Mouse (Mus musculus) monocyte, adult 2 months (primary cell): ENCODE results near the gene Meaf6.

ENCODE experiments used
- DNase-seq, 2 experiments: peaks; one replicate each; pipeline ENCODE4 v3.0.0; 2022; ENCODE audit warnings: low spot score in 2 of 2, low read depth in 1 of 2

The Meaf6 gene

DNA sequence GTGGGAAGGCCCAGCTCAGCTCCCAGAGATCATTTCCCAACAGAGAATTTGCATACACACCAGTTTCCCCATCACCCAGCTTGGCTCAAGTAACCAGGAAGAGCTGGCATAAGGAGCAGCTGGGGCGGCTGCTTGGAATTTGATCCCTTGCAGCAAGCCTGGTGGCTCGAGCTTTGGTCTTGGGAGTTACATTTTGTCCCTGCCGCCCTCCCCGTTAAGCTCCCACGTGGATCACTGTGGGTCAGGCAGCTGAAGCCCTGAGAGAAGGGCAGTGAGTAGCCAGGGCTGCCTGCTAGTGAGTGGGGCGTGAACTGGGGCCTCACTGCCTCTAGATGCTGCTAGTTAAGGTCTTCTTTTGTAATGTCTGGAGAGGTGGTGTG lies 30.8 kb downstream of the Meaf6 start:
- DNase-seq, result no peak

DNA sequence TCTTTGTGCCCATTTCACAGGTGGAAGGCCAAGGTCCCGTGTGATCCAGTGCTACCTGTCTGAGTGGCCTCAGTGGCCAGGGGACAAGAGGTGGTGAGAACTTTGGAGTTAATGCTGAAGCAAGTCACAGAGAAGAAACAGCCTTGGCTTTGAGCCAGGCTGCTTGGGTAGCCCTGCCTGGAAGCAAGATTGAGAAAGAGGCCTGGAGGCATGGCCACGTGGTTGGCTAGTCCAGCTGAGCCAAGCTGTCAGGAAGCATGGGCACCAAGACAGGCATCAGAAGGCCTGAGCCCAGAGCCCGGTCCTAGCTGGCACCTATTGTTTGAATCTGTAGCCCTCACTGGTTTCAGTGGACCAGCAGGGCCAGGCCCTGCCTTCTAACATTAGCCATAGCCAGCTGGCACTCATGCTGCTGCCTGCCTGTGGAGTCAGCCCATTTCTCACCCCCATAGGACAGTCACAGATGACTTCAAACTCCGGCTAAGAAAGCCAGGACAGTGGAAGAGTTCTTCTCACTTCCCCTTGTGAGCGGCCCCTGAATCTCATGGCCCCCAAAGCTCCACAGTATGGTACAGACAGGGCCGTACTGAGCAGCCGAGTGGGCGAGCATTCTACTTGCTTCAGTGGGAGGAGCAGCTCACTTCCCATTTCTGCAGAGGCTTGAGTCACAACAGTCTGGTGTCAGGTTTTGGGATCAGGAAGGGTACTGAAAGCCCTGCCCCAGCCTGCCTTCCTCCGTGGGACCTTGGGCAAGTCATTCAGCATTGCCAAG lies 31.3 kb downstream of the Meaf6 start:
- DNase-seq, result peak; percentile 80 to 83

DNA sequence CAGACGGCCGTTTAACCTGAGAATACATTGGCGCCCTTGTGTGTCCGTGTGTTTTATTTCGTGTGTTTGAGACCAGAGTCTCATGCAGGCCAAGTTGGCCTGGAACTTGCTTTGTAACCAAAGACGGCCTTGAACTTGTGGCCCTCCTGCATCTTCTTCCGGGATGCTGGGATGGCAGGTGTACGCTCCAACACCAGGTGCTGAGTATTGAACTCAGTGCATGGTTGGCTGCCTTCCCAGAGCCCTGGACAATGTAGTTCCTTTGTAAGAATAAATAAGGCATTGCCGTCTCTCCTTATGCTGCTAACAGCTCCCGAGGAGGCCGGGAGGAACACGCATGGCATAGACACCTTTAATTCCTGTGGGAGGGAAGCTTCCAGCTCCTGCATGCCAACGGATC lies 32.0 kb downstream of the Meaf6 start:
- DNase-seq, result no peak

DNA sequence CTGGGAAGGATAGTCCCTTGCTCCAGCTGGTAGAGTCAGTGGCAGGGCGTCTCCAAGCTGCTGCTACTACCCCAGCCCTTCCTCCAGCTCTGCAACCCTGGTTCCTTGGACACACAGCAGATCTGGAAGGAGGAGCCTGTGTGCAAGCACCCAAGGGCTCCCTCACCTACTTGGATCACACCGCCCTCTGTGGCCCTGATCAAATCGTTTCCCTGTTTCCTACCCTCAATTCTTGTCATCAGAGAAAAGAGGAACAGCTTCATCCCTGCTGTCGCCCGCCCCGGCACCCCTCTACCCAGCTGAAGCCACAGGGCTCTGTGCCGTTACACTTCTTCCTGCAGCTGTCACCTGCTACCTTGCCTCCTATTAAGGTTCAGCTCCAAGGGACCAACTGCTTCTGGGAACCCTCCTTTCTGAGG lies 33.0 kb downstream of the Meaf6 start:
- DNase-seq, result peak in 1 of 2 experiments; percentile 70

DNA sequence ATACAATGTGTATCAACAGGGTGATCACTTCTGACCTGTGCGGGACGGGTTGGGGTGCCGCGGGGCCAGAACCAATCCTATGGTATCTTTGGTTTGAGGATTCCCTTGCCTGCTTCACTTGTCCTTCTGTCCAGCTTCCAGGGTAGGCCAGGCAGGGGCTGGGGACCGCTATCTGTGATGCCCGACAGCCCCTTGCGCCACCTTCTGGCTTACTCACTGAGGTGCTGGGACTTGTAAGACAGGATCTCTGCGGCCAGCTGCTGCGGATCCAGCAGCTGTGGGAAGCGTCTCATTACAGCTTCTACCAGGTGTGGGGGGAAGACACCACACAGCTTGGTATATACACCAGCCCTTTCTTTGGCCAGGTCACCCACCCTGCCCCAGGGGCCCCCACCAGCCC lies 34.1 kb downstream of the Meaf6 start:
- DNase-seq, result no peak

DNA sequence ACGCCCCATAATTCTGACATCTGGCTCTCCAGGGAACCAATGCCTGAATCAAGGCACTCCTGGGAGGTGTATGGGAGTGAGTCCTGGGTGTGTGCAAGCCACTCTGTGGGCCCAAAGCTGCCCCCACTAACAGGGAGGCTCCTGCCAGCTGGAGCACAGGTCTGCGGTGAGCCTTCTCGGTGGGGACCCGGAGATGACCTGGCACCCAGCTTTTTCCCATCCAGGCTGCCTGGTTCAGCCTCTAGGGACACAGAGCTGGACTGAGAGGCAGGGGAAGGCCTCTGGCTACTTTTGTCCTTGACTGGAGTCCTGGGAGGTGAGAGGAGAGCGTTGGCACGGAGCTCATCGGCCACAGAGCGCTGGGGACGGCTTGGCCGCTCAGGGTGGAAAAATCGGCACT lies 34.8 kb downstream of the Meaf6 start:
- DNase-seq, result no peak

DNA sequence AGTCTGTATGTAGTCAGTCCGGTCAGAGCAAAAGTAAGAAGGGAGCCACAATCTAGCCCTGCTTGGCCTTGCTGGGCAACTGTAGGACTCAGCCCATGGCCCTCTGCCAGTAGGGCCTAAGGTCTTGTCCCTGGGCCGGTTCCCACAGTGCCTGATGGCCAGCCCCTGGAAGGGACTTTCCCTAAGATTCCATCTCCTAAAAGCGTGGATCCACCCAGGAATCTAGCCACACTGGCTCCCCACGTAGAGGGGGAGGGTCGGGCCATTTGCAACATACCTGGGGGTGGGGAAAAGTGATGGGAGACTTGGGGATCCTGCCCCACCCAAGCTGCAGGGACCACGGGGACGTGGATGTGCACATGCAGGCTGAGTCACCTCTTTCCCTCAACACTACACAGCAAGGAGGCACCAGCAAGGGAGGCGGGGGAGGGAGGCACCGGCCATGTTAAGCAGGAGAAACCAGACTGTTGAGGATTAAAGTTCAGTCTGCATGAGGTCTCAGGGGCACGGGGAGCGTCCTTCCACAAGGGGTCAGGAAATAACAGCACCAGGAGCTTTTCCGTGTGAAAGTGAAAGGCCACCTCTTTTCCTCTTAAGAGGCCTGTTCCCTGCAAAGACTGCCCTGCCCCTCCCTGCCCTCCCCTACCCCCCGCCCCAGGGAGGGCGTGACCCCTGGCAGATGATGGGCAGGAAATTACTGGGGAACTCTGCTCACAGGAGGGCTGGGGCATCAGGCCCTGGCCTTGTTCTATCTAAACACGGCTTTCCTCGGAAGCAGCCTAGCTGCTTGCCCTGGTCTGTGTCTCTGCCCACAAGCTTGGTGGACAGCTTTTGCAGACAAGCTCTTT lies 37.7 kb downstream of the Meaf6 start:
- DNase-seq, result peak in 1 of 2 experiments; percentile 68

DNA sequence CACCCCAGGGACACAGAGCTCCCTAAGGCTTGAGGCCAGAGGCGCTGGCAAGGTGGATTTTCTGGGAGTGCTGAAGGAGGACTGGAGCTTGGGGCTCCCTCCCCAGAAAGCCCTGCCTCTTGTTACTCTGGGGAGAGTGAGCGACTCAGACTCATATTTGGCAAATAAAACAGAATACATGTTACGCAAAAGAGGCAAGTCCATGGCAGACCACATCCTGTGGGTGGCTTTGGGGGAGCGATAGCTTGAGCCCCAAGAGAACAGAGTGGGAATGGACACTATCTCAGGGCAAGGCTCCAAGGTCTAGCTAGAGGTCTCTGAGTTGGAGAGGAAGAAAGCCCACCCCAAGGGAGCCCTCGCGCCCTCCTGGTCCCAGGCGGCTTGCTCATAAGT lies 38.3 kb downstream of the Meaf6 start:
- no peak for DNase-seq

DNA sequence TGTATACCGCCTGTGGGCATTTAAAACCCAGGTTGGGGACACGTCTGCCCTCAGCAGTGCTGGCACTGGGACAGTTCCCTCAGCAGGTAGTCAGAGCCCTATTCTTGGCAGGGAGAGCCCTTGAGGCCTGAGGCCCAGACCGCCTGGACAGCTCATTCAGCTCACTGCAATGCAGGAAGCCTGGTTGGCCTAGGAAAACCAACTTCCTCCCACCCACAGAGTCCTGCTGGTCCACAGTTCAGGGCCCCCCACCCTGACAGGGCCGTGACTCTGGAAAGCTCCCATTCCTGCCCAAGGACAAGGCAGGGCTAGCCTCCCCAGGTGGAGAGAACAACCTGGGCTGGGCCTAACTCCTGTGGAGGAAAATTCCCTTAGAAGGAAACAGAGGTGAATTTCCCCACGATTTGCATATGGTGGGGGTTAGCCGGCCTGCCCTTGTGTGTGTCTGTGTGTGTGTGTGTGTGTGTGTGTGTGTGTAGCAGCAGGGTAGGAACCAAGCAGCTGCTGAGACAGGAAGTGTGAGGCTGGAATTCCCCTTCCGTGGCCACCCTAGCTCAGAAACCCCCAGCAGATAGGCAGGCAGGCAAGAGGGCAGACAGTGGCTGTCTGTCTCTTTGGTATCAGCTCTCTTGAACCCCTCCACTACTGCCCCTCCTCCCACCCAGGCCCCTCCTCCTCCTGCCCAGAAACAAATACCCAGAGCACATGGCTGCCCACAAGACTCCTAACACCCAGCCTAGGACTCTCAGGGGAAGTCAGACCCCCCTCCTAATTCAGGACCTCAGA lies 39.7 kb downstream of the Meaf6 start:
- DNase-seq, result peak in 1 of 2 experiments; percentile 71

DNA sequence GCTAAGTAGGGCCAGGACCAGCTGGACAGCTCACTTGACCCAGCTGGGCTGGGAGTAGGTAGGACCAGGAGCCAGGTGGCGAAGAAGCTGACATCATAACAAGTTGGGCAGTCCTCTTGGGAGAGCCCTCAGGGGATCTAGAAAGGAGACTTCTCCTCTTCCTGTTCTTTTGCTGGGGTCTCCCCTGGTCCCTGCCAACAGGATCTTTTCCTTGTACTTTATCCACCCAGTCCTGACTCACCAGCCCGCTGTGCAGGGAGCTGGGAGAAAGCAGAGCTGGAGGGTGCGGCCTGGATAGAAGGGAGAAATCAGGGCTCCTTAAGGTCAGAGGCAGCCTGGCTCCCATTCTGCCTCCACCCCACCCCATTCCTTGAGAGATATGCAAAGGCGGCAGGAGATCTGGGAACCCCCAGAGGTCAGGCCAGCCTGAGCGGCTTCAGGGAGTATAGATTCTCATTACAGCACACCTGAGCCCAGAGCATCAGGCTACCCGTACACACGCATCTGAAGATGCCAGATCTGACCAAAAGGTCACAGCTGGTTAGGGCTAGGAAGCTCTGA lies 40.5 kb downstream of the Meaf6 start:
- no peak for DNase-seq

DNA sequence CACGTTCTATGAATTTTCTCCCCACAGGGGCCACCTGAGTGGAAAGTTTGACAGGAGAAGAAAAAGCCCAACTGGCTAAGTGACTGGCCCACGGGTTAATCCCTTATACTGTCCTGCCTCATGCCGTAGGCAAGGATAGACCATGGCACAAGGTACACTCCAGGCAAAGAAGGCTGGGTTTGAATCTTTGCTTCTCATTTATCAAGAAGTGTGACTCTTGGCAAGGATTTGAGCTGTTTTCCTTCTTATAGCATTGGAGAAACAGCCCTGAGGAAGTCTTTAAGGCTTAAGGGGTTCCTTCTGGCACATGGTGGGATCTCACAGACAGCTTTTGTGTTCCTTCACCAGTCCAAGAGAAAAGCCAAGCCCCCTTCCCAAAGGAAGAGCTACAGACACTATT lies 41.3 kb downstream of the Meaf6 start:
- DNase-seq, result no peak

DNA sequence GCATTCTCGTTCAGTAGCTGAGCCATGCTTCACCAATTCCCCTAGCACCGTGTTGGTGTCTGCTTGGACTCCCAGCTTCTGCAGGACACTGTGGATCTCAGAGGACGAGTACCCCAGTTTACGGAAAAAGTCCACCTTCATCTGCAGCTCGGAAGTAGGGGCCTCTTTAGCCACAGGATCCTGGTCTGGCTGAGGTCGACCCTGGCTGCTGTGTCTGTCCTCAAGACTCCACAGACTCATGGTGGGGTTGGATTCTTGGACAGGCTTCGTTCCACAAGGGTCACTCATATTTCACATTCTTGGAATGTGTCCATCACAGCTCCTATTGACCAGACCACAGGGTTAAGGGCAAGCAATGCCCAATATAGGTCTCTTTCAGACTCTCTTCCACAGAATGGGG lies 41.8 kb downstream of the Meaf6 start:
- no peak for DNase-seq

DNA sequence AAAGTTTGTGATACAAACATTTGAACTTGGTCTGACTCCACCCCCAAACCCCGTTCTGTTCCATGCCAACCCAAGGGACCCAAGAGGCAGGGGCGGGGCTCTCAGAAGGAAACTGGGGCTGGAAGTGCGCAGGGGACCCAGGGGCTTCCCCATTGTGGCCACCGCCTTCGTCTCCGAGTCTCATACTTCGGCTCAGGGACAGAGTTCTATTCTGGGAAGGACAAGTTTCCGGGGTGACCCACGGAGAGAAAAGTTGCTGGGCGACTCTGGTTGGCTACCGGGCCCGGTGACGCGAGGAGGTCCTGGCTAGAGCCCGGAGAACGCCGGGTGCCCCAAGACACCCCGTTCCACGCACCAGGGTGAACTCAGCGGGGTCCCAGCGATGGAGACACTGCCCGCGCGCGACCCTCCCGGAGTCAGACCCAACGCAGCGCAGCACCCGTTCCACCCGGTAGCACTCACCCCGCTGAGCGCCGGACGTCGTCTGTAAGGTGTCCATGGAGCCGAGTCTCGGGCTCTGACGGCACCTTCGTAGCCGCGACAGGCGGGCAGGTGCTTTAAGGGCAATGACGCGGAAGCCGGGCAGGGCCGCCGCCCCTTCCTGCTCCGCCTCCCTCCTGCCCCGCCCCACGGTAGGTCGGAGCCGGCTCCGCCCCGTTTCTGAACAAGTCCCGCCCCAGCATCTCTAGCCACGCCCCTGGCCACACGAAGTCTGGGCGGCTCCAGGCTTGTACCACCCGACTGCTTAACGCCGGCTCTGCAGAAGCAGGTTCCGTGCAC lies 42.6 kb downstream of the Meaf6 start, which contains the start of gene Zc3h12a:
Gene Zc3h12a, minus strand, starts transcription at position 536 of the 780 bp plus-strand sequence.
- peak; percentile 71 to 88 for DNase-seq

DNA sequence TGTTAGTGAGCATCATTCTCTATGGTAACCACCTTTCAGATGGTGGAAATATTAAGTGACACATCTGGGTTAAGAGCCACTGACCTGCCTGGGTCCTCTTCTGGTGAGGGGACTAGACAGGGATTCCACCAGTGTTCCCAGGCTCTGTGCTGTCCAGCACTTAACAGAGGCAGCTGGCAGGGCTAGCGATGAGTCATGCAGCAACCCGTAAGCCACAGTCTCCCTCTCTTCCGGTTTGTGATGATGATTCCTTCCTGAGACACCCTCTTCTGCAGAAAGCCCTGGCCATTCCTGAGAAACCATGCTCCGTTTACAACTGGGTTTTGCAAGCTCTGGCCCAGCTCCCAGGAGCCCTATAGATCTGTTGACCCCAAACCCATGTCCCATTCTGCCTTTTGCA lies 46.6 kb downstream of the Meaf6 start:
- no peak for DNase-seq

DNA sequence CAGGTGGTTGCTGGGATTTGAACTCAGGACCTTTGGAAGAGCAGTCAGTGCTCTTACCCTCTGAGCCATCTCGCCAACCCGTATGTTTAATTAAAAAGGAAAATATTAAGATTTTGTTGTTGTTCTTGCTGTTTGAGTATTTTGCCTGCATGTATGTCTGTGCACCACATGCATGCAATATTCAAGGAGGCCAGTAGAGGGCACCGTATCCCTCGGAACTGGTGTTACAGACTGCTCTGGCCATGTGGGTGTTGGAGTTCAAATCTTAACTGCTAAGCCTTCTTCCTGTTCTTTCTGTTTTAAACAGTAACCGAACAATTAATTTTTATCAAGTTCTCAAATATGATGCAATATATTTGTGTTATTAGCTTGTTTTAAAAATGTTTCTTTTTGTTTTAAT lies 47.5 kb downstream of the Meaf6 start:
- DNase-seq, result peak in 1 of 2 experiments; percentile 74

DNA sequence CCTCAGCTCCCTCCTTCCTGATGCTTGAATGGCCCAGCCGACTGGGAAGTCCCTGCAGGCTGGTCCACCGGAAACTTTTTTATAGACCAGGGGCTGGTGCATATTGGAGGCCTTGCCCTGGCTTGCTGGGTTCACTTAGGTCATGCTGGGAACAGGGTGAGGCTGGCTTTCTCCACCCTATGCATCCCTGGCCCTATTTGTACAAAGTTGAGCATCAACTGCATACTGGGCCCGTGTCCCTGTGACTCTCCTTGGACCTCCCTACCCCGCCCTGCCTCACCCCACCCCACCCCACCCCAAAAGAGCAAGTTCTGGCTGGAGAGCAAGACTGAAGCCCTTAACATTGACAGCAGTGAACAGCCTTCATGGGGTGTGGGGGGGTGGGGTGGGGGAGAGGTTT lies 49.3 kb downstream of the Meaf6 start:
- DNase-seq, result no peak

DNA sequence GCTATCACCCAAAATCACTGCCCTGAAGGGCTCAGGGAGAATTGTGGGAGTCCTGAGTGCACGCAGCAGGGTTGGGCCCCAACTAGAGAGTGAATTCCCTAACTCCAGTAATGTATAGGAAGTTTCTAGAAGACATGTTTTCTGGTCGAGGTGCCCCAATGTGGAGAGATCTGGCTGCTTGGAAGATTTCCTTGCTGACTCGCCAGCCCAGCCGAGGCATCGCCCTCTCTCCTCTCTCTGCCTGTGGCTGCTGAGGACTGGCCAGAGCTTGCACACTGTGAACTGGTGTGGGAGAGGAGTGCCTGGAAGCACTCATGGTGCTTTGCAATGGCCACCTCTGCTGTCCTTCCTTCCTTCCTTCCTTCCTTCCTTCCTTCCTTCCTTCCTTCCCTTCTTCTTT lies 49.7 kb downstream of the Meaf6 start:
- no peak for DNase-seq

DNA sequence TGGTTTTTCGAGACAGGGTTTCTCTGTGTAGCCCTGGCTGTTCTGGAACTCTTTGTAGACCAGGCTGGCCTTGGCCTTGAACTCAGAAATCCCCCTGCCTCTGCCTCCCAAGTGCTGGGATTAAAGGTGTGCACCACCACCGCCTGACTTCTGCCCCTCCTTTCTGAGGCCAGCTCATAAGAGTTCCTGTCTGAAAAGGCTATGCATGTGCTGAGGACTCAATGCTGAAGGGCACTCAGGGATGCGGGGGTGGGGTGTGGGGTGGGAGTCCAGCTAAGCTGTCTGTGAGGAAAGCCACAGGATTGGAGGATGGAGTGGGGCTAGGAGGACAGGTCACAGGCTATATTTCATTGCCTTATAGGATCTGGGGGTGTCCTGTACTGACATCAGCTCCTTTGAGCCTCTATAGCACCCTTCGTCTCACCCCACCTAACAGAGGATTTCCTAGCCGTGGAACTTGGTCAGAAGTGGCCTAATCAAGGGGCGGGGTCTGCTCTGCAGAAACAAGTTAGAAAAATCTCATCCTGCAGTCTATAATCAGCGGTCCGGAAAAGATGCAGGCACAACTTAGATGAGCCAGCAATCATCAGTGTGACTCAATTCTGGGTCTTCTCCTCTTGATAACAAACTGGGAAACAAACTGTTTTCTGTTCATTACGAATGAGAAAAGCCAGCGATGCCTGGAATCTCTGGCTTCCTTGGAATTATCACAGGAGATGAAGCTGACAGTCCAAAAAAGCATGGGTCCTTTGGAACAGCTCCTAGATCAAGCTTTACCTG lies 50.3 kb downstream of the Meaf6 start:
- DNase-seq, result no peak

DNA sequence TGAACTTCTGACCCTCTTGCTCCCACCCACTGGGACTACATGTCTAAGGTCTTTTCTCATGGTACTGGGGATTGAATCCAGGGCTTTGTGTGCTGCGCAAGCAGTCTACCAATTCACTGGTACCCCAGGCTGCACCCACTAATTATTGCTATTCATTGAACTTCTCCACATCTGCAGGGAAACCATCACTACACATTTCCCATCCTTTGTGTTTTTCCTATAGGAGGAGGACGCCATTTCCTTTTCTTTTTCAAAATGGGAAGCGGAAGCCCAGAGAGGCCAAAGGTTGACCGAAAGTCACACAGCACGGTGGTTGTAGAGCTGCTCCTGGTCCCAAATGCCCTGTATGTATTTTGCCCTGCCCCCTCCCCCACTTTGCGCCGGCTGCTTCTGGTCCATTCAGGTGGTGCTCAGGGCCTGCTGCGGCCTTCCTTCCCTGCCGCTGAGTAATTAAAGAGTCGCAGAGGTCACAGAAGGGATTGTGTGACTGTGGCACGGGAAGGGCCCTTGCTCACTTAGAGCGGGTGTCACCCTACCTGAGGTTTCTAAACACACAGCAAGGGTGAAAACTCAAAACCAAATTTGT lies 51.5 kb downstream of the Meaf6 start:
- DNase-seq, result no peak
